Mouse (Mus musculus) granulocyte monocyte progenitor cell, adult 5-6 weeks (primary cell): ENCODE results near the gene Scube1. TPM values are rescaled to one million over a fixed set of nuclear protein-coding genes. Genes with fewer than 3 reads are reported as not detected.

Experiments used
- ATAC-seq: replicated peaks from 2 replicates; pipeline ENCODE4 v1.8.0; 2016; ENCODE audit warnings: mild to moderate bottlenecking, moderate TSS enrichment, inconsistent platforms; ENCODE audit not compliant: poor library complexity, severe bottlenecking
- total RNA-seq, 2 experiments: library from RNA; stranded (forward) in 1 of 2; stranded (reverse) in 1 of 2; fragments of 200-712, 200-1000 nt in 1 of 2; fragments of >200 nt in 1 of 2; fragmentation: Nextera tagmentation in 1 of 2; gene quantifications; 2 replicates each; pipeline ENCODE4 v1.2.3; 2014 to 2017

Gene Scube1
- total RNA-seq, 2 experiments from 2014 or later, result not detected

DNA sequence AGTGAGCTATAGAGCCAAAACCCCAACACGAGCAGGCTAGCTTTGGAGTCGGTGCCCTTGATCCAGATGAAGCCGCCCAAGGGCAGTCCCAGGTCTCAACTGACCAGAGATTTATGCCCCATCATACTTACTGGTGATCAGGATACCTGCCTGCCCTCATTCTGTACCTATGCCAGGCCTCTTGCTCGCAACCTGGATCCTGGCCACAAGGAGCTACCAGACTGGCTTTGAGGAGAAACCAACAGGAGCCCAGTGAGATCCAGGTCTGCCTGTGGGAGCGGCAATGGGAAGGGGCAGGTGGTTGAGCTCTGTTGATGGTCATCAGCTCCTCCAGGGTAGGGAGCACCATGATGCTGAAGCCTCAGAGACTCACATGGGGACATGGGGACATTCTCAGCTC, 12.5 kb downstream of the Scube1 start:
- ATAC-seq, result no peak

DNA sequence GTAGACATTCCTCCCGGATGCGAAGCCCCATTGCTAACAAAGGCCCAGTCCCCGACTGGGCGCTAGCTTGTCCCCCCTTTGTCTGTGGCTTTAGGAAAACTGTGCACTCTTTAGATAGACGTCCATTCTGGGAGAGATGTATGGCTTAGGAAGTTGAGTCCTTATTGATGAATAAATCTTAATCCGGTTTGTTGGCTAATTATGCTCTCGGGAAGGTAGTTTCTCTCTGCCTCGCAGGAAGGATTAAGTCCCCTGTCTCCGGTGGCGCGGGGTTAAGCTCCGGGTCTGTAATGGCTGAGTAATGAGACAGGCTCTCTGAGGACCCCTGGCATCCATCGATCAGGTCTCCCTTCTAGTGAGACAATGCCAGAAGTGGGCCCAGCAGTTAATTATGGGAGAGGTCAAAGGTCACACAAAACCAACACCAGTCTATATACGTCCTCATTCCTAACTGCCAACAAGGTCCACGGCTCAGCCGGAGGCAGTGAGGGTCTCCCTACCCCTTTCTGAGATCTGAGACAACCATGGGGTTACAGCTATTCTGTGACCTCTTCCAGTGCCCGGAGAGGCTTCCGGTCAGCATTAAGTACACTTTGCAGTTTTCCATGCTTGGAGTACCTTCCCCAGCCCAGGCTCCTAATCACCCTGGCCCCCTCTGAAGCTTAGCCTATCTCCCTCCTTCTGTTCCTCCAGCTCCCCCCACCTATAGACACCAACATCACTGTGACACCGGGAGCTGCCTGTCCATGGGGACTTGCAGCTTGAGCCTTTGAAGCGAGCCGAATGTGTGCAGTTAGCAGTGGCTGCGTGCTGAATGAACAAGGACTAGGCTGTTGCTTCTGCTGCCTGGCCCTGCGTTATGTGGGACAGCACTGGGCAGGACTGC, 14.7 kb downstream of the Scube1 start:
- ATAC-seq, result no peak

DNA sequence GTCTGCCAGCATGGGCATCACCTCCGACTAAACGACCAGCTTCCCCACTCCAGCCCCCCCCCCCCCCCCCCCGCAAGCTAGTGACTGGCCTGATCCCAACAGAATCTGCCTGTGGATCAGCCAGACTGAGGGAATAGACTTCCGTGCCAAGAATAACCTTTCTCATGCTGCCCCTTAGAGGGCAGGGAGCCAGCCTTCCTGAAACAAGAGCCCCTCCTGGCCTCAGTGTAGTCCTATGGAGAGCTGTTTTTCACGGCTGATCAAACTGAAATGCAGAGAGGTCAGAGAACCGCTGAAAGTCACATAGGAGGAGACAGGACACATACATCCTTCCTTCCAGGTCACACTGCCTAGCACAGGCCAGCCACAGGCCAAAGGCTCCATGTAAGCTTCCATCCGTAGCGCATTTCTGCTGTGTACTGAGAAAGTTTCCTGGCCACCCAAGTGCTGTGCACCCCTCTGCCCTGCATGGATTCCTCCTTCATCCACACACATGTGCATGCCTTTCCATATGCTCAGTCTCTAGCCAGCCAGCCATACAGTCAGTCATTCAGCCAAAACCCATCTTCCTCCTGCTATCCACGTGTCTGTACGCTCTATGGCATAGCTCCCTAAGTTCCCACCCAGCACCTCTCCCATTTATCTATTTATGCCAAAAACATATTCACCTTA, 18.2 kb downstream of the Scube1 start:
- no peak for ATAC-seq

DNA sequence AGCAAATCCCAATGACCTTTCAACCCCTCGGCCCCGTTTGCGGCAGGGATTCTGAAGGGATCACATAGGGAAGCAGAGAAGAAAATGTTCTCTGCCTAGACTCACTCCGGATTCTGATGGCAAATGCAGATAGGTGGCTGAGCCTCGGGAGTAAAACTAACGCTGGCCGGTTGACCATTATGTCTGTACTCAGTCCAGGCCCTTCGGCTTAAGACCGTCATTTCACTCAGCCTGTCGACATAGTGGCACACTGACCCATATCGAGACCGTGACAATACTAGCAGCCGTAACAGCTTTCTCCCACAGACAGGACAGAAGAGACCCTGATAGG, 24.3 kb downstream of the Scube1 start:
- ATAC-seq, result no peak

DNA sequence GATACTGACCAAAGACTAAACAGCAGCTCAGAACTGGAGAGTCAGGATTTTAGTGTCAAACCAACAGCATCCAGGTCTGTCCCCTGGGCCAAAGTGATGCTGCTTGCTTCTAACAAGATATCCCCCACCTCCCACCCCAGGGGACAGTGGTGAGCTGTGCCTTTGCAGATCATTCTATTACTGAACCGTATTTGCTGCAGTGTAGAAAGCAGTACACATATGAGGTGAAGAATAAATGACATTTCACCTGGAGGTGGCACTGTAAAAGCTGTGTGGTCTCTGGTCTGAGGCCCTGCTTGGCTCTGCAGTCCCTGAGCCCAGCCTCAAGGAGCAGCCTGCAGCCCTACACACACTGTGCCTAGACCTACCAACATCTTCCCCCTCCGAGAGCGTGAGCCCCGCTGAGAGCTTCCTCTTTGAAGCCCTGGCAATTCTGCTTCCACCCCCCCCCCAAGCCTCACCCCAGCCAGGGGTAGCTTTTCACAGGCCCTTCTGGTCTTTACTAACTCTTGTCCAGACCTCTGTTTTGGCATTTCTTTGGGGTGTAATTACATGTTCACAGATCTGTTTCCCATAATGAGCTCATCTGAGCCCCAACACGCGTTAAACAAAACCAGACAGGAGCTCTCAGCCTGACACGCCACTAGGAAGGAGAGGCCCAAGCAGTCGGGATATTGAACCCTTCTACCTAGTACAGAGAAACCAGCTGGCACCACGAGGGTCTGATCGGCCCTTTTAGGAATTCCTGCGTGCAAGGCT, 24.8 kb downstream of the Scube1 start:
- no peak for ATAC-seq

DNA sequence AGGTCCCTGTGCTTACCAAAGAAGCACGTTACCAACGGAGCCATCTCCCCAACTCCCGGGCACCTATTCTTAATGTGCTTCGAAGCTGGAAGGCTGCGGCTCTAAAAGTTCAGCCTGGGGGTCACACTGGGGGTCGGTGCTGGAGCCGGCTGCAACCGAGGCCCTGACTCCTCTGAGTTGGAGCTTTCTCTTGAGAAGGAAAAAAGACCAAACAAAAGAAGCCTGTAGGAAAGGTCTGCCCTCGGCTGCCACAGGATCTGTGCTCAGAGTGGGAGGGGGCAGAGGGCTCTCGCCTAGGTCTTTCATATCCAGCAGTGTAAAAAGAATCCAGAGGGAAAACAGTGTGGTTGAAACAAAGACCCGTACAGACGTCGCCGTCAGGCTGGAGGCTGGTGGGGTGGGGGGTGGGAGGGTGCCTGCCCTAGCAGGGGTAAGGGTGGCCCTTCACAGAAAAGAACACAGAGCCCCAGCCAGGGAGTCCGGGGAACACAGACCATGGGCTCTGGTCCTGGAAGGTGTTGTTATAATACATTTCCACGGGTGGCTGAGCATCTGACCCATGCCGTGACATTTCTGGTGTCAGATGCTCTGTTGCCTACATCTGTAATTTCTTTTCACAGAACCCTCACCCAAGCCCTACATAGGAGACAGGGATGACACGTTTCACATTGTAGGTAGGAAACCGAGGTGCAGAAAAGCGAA, 25.5 kb downstream of the Scube1 start:
- ATAC-seq, result no peak

DNA sequence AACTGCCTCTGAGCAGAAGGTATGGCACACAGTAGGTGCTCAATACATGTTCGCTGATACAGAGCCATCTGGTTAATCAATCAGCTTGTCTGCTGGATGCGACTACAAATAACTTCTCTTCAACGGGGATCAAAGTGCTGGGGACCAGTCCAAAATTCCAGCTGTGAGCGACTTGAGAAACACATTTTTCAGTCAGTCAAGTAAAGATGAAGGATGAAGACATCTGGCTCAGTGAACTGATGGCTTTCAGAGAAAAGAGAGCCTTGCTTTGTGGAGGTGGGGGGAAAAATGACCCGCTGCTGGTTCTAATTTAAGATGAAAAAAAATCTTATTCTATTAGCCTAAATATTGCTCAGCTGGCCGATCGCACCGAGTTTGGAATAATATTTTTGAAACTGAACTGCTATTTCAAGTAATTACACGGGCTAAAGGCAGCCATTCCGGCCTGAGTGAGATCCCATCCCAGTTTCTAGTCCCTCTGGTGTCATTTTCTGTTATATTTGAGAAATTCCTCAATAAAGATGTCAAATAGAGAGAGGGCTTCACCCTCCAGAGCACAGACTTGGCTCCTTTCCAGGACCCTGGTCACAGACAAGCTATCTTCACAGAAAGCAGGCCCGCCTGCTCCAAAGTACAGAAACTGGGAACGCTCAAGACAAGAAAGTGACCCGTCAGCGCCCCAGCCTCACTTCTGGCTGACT, 28.0 kb downstream of the Scube1 start:
- ATAC-seq, result no peak

DNA sequence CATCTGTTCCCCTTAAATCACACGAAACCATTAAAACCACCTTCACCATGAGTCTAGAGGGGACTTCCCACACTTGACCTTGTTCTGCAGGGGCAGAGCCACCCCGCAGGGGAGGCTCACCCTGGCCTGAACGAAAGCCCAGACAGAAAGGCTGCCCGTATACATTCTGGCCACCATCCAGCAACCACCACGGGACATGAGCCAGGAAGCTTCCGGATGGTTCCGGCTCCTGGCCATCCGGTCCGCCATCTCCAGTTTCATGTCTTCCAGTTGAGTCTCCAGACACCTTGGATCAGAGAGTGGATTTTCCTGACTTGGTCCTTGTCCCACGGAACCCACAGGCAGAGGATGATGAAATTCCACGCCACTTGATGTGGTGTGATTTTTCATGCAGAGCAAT, 29.7 kb downstream of the Scube1 start:
- no peak for ATAC-seq

DNA sequence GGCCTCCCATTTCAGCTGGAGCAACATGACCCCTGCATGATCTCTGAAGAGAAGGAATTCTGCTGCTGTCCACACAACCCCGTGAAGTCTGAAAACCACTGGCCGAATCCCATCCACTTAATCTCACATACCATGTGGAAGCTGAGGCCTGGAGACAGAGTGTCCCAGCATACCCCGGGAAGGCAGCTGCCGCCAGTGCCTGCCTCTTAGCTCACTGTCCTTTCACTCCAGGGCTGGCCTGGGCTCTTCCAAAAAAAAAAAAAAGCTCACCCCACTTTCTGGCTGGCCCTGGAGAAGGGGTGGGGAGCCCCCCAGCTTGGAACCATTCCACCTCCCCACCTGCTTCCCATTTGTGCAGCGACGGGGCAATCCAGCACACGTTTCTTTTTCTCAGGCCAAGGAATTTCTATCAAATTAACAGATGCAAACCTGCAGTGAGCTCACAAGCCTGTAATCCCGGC, 32.9 kb downstream of the Scube1 start:
- no peak for ATAC-seq

DNA sequence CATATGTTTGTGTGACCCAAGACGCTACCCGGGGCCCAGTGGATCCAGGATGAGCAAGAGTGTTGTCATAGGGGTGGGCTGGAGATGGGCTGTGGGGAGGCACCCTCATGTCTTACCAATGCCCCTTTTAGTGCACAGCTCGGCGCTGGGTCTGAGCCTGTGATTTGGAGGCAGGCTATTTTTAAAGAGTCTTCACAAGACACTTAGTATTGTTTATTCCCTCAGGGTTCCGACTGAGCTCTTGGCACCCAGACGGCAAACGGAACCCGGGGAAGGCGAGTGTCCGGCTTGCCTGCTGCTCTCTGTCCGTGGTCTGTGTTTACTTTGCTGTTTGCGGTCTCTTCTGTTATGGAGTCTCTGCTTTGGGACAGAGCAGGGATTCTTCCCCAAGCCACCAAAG, 34.9 kb downstream of the Scube1 start:
- no peak for ATAC-seq

DNA sequence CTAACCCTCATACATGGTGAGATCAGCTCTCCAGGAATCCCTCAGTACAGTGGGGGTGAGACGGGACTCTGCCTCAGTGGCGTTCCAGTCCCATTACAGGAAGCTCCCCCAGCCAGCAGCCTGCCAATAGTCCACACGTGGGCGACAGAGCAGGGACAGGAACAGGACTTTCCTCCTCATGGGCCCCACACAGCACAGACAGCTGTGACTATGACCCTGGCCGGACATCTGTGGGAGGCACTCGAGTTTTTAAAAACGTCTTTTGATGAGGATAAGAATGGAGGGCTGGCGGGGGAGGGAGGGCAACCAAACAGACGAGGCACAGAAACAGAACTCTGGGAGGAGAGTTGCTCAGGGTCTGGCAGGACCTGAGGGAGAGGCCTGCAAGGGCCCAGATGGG, 38.2 kb downstream of the Scube1 start:
- no peak for ATAC-seq

DNA sequence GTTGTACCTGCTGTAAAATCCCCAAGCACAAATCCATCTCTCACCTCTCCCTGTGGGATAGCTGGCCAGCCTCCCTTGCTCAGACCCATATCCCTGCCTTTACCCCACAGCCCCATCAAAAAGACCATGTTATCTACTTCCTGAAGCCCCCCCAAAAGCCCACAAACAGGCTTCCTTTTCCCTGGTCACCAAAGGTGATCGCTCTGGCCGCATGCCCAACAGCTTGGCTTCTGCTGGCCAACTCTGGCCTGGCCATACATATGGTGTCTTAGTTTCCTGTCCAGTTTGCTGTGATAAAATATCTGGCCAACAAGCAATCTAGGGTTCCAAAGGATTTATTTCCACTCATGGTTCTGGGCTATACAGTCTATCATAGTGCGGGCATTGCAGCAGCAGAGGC, 38.9 kb downstream of the Scube1 start:
- ATAC-seq, result no peak

DNA sequence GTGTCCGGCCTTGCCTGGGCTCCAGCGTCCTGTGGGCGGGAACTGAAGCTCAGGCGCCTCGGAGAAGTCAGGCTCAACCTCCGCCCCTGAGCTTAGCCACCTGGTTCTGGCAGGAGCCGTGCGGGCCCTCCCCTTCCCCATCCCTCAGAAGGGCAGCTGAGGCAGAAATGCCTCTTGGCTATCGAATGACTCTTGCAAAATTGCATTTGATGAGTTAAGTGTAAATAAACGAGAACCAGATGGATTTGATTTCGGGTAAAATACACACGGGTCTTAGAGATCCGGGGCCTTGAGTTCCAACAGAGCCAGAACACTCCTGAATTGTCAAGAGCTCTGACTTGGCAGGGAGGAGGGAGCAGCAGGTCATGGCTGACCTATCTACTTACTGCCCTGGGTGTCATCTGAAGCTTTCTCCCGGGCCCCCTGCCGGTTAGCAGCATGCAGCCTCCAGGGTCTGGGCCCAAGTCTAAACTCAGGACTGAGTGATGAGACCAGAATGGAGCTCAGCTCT, 41.7 kb downstream of the Scube1 start:
- ATAC-seq, result no peak

DNA sequence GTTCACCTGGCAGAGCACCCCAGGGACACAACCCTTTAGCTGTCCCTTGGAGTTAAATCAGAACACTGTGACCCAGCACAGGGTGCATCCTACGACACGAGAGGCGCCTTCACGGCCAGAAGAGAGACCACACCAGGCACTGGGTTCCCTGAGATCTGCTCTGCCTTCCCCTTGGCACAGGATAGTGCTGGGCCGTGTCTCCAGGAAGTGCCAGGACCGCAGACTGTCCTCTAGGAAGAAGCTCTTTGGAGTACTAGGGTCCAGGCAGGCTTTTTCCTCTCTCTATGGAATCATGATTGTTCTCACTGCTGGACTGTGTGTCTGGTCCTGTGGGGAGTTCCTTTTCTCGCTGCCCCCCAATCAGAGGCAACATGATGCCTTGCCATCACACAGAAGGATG, 44.5 kb downstream of the Scube1 start:
- ATAC-seq, result no peak

DNA sequence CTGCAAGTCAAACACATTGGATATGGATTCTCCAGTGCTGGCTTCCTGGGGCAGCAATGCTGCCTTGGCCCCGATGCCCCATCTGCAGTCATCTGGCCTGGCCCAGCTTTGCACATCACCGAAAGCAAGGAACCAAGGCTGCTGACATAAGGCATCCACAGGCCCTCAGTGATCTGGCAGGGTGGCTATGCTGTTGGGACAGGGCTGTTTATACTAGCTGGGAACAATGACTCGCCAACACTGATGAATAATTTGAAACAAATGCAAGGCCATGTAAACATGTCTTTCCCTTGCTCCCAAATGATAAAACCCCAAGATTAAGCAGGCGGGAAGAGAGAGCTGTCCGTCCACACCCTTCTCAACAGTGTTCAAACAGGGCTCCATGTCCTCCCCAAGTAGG, 45.1 kb downstream of the Scube1 start:
- no peak for ATAC-seq

DNA sequence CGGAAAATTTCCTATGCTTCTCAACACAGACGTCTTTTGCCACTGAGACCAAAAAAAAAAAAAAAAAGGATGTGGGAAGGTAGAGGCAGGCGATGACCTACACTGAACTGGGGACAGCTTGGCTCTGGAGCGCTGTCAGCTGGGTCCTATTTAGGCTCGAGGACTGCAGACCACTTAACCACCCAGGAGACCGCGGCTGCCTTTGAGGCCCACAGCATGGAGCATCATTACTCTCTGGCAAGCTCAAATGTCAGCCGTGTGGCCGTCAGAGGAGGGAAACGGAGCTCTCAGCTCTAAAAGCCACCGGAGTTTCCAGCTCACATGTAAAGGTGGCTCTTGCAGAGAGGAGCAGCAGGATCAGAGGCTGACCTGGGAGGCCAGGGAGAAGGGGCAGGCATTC, 46.2 kb downstream of the Scube1 start:
- no peak for ATAC-seq

DNA sequence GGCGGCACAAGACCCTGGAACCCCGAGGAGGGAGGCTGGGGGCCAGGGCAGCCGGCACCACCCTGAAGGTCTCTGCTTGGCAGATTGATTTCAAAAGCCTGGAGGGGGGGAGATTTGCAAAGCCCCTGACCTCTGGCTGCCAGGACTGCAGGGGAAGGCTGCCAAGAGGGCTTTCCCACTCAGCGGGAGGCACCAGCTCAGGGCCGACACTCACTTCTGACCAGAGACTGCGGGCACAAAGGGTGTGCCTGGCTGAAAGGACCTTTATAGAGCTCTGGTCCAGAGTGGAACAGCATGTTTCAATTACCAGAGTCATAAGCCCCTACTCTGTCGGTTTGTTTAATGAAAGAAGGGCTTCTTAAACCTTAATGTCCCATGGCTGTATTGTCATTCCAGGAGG, 46.7 kb downstream of the Scube1 start:
- ATAC-seq, result no peak

DNA sequence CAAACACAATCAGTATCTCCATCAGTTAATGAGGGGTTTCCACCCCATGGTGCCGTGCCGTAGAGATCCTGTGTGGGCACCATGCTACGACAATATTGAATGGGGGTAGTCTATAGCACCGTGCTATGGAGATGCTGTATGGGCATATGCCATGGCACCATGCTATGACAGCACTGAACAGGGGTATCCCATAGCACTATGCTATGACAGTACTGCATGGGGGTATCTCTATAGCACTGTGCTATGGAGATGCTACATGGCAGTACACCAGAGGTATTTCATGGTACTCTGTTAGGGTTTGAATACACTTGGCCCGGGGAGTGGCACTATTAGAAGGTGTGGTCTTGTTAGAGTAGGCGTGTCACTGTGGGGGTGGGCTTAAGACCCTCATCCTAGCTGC, 47.7 kb downstream of the Scube1 start:
- ATAC-seq, result no peak

DNA sequence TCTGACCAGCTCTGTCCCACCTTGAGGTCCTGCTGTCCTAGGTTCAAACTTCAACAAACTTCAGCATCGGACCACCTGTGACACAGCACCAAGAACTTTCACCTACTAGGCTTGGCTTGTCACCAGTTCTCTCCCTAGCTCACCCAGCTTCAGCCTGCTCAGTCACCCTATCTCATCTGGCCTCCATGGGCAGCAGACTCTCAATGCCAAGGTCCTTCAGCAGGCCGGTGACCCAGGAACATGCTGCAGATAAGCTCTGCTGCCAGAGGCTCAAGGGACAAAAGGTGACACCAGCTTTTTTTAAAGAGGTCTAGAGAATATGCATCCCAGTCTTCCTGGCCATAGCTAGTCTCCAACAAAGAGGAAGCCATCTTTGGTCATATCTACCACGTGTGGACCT, 48.5 kb downstream of the Scube1 start:
- ATAC-seq, result no peak

DNA sequence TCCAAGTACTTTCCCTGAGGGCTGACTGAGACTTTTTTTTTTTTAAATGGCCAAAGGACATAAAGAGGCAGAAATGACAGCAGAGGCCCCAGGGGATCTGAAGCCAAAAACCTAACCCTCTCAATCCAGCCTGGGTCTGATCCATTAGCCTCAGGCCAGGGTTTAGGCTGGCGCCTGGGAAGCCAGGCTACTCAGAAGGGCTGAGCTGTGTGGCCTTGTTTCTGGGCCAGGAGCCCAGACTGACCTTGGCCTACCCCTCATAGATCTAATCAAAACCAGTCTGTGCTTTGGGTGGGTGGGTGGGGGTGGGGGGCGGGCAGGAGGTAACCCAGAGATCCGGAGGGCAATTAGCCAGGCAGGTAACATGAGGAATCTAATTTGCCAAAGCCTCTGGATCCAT, 51.2 kb downstream of the Scube1 start:
- no peak for ATAC-seq
